Mouse (Mus musculus): ENCODE results near the gene Sbno2. TPM values are rescaled to one million over a fixed set of nuclear protein-coding genes. Genes with fewer than 3 reads are reported as not detected.
"Not testable (repeated sequence)": the region's sequence is repeated elsewhere in the genome, so short reads cannot be mapped to it uniquely, and the experiment has no call there.

The Sbno2 gene
- polyA plus RNA-seq, 1 experiment from 2014 or later: 15.2 TPM

GRCm38 (mm10) chr10:80051618-80052373, 53.6 kb downstream of the Sbno2 start:
- Histone ChIP-seq H3K9ac (peak overlapping the region; percentile 39; the same call in 1 of the 2 replicates), H3K4me3 (no peak overlapping the region), H3K27ac (peak overlapping the region; percentile 28; the same call in 1 of the 2 replicates), H3K9me3 (no peaks in the 10 kb centered on the region), H3K27me3 (no peaks in the 10 kb centered on the region), H3K4me1 (peaks cover 40% of the 10 kb centered on the region), H3K36me3 (peaks cover 16% of the 10 kb centered on the region), H3K4me2 (replicated peaks) (0 out of 2 replicates have a peak overlapping the region, but pooled peaks have one; percentile 87)
- no peak for ATAC-seq (ENCODE audit: low FRiP score, low read depth)
- WGBS: 35% methylated on average over 13 of the region's 14 CpGs

GRCm38 (mm10) chr10:80050885-80051617, 54.3 kb downstream of the Sbno2 start:
- H3K27me3 ChIP-seq: no peaks in the 10 kb centered on the region
- no peak overlapping the region for H3K4me3 ChIP-seq
- peak overlapping the region; percentile 25; the same call in 1 of the 2 replicates for H3K9ac ChIP-seq
- H3K9me3 ChIP-seq: no peaks in the 10 kb centered on the region
- peaks cover 40% of the 10 kb centered on the region for H3K4me1 ChIP-seq
- peaks cover 9% of the 10 kb centered on the region for H3K36me3 ChIP-seq
- ATAC-seq (ENCODE audit: low FRiP score, low read depth): no peak
- H3K27ac ChIP-seq: peak overlapping the region; percentile 28; the same call in 1 of the 2 replicates
- 36% methylated on average over 15 of the region's 15 CpGs for WGBS
- H3K4me2 ChIP-seq (replicated peaks): no peak overlapping the region

DNA sequence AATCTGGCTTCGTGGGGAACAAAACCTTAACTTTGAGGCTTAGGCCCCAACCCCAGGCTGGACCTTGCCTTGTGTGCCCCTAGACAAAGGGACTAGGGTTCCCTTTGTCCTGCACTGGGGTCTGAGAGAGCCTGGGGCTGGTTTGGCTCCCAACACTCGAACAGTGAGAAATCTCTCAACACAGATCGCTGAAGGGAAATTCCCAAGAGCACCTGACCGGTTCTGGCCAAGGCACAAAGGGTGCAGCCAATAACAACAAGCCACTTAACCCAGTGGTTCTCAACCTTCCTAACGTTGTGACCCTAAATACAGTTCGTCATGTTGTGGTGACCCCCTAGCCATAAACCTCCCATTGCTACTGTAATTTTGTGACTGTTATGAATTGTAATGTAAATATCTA, 55.1 kb downstream of the Sbno2 start:
- no peak for ATAC-seq (ENCODE audit: low FRiP score, low read depth)
- Histone ChIP-seq H3K27me3 (no peaks in the 10 kb centered on the region), H3K36me3 (peaks cover 1% of the 10 kb centered on the region; the same call in 1 of the 2 replicates), H3K9me3 (no peaks in the 10 kb centered on the region), H3K4me1 (peaks cover 34% of the 10 kb centered on the region), H3K27ac (no peak overlapping the region), H3K4me3 (no peak overlapping the region), H3K9ac (peak overlapping the region; percentile 25; the same call in 1 of the 2 replicates), H3K4me2 (replicated peaks) (no peak overlapping the region)
- 40% methylated on average over 6 of the region's 6 CpGs for WGBS

DNA sequence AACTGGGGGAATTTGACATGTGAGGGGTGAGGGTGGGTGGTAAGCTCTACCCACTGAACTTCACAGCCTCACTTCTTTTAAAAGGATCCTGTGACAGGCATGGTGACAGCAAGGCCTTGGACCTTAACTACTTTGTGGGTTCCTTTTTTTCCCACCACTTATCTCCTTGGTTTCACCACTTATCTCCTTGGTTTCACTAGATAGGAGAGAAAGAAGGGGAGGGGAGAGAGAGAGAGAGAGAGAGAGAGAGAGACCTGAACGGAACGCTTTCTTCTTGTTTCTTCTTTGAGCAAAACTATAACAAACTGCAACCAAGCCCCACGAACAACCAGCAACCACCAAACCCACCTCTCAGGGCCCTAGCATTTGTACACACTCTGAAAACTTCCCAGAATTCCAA, 56.5 kb downstream of the Sbno2 start:
- no peak overlapping the region for H3K9ac ChIP-seq
- no peaks in the 10 kb centered on the region for H3K9me3 ChIP-seq
- H3K4me2 ChIP-seq (replicated peaks): no peak overlapping the region
- no peak for ATAC-seq (ENCODE audit: low FRiP score, low read depth)
- H3K36me3 ChIP-seq: no peaks in the 10 kb centered on the region
- peak overlapping the region; percentile 67; the same call in 1 of the 2 replicates for H3K27ac ChIP-seq
- peaks cover 23% of the 10 kb centered on the region for H3K4me1 ChIP-seq
- no peaks in the 10 kb centered on the region for H3K27me3 ChIP-seq
- WGBS: 65% methylated on average over 3 of the region's 3 CpGs
- no peak overlapping the region for H3K4me3 ChIP-seq

- peaks cover 23% of the 10 kb centered on the region for H3K4me1 ChIP-seq
Observed at GRCm38 (mm10) chr10:80048396-80048795, 57.0 kb downstream of the Sbno2 start.

DNA sequence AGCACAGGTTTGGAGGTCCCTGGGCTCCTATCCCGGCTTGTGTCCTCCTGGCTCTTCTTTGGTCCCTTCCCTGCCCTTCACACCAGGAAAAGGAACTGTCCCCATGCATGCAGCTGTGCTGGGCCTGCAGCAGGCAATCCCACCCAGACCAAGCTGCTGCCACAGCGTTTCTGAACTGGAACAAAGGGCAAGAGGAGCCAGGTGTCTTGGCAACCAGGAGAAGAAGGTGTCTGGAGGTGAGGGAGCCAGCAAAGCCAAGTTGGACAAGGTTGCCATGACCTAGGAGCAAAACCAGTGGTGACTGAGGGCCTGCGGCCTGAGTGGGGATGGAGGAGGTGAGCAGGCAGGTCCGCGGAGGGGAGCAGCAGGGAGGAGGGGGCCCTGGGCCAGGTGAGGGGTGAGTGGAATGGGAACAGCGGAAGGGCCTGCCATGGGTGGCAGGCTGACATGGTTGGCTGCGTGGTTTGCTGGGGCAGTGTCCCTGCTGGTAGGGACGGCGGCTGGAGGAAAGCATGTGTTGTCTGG, 58.3 kb downstream of the Sbno2 start, which contains the start of gene Gpx4:
Gpx4 (plus strand) TSS at position 126 of the 525 bp plus-strand sequence.
- no peak within 1 kb of the TSS for H3K4me2 ChIP-seq (replicated peaks)
- H3K27me3 ChIP-seq: no peaks in the 10 kb centered on the region
- no peak for ATAC-seq (ENCODE audit: low FRiP score, low read depth)
- WGBS: 40% methylated on average over 9 of the region's 9 CpGs
- no peak within 1 kb of the TSS; the same call in 1 of the 2 replicates for H3K27ac ChIP-seq
- no peaks in the 10 kb centered on the region for H3K9me3 ChIP-seq
- peak within 1 kb of the TSS; percentile 46 for H3K9ac ChIP-seq
- H3K4me3 ChIP-seq: no peak within 1 kb of the TSS
- no peaks in the 10 kb centered on the region for H3K36me3 ChIP-seq
- peaks cover 18% of the 10 kb centered on the region for H3K4me1 ChIP-seq

More at GRCm38 (mm10) chr10:80048396-80048795, 57.0 kb downstream of the Sbno2 start:
- Histone ChIP-seq H3K4me3 (no peak overlapping the region), H3K27ac (peak overlapping the region; percentile 67; the same call in 1 of the 2 replicates), H3K9me3 (no peaks in the 10 kb centered on the region), H3K27me3 (no peaks in the 10 kb centered on the region), H3K9ac (no peak overlapping the region), H3K36me3 (no peaks in the 10 kb centered on the region), H3K4me2 (replicated peaks) (no peak overlapping the region)
- no peak for ATAC-seq (ENCODE audit: low FRiP score, low read depth)
- 34% methylated on average over 5 of the region's 5 CpGs for WGBS

DNA sequence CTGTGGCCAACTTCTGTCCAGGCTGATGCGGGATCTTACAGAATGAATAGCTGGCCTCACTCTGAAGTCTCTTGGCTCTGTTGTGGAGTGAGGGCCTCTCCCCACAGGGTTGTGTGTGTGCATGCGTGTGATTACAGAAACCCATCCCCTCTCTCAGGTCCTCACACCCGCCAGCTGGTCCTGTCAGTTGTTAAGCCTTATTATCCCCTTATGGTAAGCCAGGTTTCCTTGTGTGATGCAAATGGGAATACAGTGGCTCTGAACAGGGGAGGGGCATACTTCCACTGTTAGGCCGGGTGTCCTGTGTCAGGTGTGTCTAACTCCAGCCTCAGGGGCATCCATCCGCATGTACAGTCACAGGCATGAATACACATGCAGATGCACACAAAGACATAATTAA, 59.6 kb downstream of the Sbno2 start:
- H3K9ac ChIP-seq: no peak overlapping the region
- H3K27me3 ChIP-seq: no peaks in the 10 kb centered on the region
- H3K9me3 ChIP-seq: no peaks in the 10 kb centered on the region
- no peak overlapping the region for H3K4me2 ChIP-seq (replicated peaks)
- H3K4me3 ChIP-seq: no peak overlapping the region
- no peaks in the 10 kb centered on the region for H3K36me3 ChIP-seq
- H3K27ac ChIP-seq: no peak overlapping the region
- ATAC-seq (ENCODE audit: low FRiP score, low read depth): no peak
- peaks cover 12% of the 10 kb centered on the region for H3K4me1 ChIP-seq
- WGBS: 77% methylated on average over 5 of the region's 5 CpGs

DNA sequence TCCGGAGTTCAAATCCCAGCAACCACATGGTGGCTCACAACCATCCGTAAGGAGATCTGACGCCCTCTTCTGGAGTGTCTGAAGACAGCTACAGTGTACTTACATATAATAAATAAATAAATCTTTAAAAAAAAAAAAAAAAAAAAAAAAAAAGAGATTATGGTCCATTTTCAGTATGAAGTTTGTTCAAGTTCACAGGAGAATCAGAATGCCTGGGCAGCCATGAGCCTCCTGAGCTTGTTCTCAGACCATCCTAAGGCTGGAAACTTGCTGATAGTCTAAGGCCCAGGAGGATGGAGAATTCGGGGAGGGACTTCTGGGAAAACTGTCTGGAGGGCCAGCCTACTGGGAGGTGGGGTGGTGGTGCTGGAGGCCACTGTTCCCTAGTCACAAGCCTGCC, 60.0 kb downstream of the Sbno2 start:
- not testable (repeated sequence) for H3K9me3 ChIP-seq; H3K9ac ChIP-seq; H3K4me3 ChIP-seq; H3K4me2 ChIP-seq (replicated peaks); H3K27ac ChIP-seq; ATAC-seq (ENCODE audit: low FRiP score, low read depth); H3K36me3 ChIP-seq; H3K27me3 ChIP-seq
- H3K4me1 ChIP-seq: peaks cover 12% of the 10 kb centered on the region
- 83% methylated on average over 3 of the region's 4 CpGs for WGBS

GRCm38 (mm10) chr10:80044087-80044486, 61.3 kb downstream of the Sbno2 start:
- Histone ChIP-seq H3K4me1 (peaks cover 12% of the 10 kb centered on the region), H3K9me3 (no peaks in the 10 kb centered on the region), H3K4me3 (no peak overlapping the region), H3K4me2 (replicated peaks) (no peak overlapping the region), H3K27ac (no peak overlapping the region), H3K27me3 (no peaks in the 10 kb centered on the region), H3K9ac (peak overlapping the region; percentile 39; the same call in 1 of the 2 replicates), H3K36me3 (no peaks in the 10 kb centered on the region)
- 50% methylated on average over 4 of the region's 4 CpGs for WGBS
- ATAC-seq (ENCODE audit: low FRiP score, low read depth): no peak

DNA sequence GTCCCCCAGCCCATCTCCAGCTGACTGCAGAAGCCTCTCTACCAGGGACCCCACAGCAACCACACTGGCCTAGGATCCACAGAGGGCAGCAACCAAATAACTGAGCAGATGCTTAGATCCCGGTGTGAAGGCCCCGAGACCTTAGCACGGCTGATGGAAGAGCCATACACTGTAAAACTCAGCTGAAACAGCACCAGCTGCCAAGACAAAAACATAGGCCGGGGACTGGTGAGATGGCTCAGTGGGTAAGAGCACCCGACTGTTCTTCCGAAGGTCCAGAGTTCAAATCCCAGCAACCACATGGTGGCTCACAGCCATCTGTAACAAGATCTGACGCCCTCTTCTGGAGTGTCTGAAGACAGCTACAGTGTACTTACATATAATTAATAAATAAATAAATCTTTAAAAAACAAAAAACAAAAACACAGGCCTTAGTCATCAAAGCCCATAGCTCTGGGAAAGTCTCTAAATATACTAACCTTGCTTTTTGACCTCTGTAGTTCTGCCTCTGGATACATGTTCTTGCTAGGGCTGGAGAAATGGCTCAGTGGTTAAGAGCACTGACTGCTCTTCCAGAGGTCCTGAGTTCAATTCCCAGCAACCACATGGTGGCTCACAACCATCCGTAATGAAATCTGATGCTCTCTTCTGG, 63.8 kb downstream of the Sbno2 start:
- ATAC-seq (ENCODE audit: low FRiP score, low read depth); H3K9ac ChIP-seq; H3K27me3 ChIP-seq; H3K9me3 ChIP-seq; H3K4me3 ChIP-seq; H3K27ac ChIP-seq; H3K4me2 ChIP-seq (replicated peaks): not testable (repeated sequence)
- peaks cover 13% of the 10 kb centered on the region for H3K4me1 ChIP-seq
- peaks cover 20% of the 10 kb centered on the region for H3K36me3 ChIP-seq
- WGBS: 87% methylated on average over 8 of the region's 8 CpGs

GRCm38 (mm10) chr10:80039559-80039979, 65.8 kb downstream of the Sbno2 start, which contains the start of gene Polr2e:
Gene Polr2e (minus strand): TSS chr10:80039795.
- WGBS: under 1% methylated on average over 40 of the region's 40 CpGs

More at GRCm38 (mm10) chr10:80039559-80039979, 65.8 kb downstream of the Sbno2 start, which contains the start of gene Polr2e:
- H3K4me3 ChIP-seq: peak within 1 kb of the TSS; percentile 91
- no peaks in the 10 kb centered on the region for H3K9me3 ChIP-seq
- peaks cover 39% of the 10 kb centered on the region for H3K36me3 ChIP-seq
- H3K27ac ChIP-seq: peak within 1 kb of the TSS; percentile 63; the same call in 1 of the 2 replicates
- H3K9ac ChIP-seq: peak within 1 kb of the TSS; percentile 93
- no peaks in the 10 kb centered on the region for H3K27me3 ChIP-seq
- peak; percentile 98 for ATAC-seq (ENCODE audit: low FRiP score, low read depth)
- peaks cover 13% of the 10 kb centered on the region for H3K4me1 ChIP-seq
- H3K4me2 ChIP-seq (replicated peaks): peak within 1 kb of the TSS; percentile 87

All from limb, embryonic 13.5 days (tissue).